Mouse (Mus musculus) kidney, adult 2 months (tissue): ENCODE results near the gene Cct6b. TPM values are rescaled to one million over a fixed set of nuclear protein-coding genes. Genes with fewer than 3 reads are reported as not detected.
A peak's percentile ranks its signal among the peaks of the same experiment; 100 is the strongest.

Experiments
- DNase-seq: peaks from one replicate; pipeline ENCODE4 v3.0.0; 2021
- H3K27ac ChIP-seq: fragments of 200-500 bp; 2 replicates; pipeline ENCODE4 v1.5.1; 2012; ENCODE audit warnings: low read depth, low read length, control low read depth, inconsistent platforms; ENCODE audit not compliant: insufficient read depth
- H3K27me3 ChIP-seq: fragments of 200-500 bp; replicated peaks from 2 replicates; pipeline ENCODE4 v1.6.1; 2012; ENCODE audit warnings: mild to moderate bottlenecking, moderate library complexity, low read length, inconsistent platforms; ENCODE audit not compliant: control insufficient read depth, insufficient read depth
- H3K36me3 ChIP-seq: fragments of 200-500 bp; 2 replicates; pipeline ENCODE4 v1.6.1; 2012; ENCODE audit warnings: mild to moderate bottlenecking, moderate library complexity, low read length, inconsistent platforms; ENCODE audit not compliant: control insufficient read depth, insufficient read depth
- H3K4me1 ChIP-seq: fragments of 200-500 bp; 2 replicates; pipeline ENCODE4 v1.6.1; 2011; ENCODE audit warnings: low read length; ENCODE audit not compliant: control insufficient read depth, insufficient read depth
- H3K4me3 ChIP-seq: fragments of 200-500 bp; 2 replicates; pipeline ENCODE4 v1.5.1; 2011; ENCODE audit warnings: mild to moderate bottlenecking, low read depth, low read length, control low read depth; ENCODE audit not compliant: insufficient read depth
- CTCF ChIP-seq: fragments of 200-500 bp; conservative IDR thresholded peaks from 2 replicates; pipeline ENCODE4 v1.5.1; 2011; ENCODE audit warnings: low read depth, mild to moderate bottlenecking, control low read depth, low read length, moderate library complexity, mixed read lengths; ENCODE audit not compliant: insufficient read depth, insufficient read length
- POLR2A ChIP-seq: fragments of 200-500 bp; IDR thresholded peaks from one replicate; pipeline ENCODE4 v1.6.1; 2011; ENCODE audit warnings: low read depth, low read length, control low read depth
- WGBS: fragments of 180-500 bp; shearing (Covaris S2); methylation state at CpG from one replicate; pipeline ENCODE4 v1.1.7; 2018; 5-methylcytosine and 5-hydroxymethylcytosine counted together
- polyA plus RNA-seq: library from polyadenylated mRNA; depleted of rRNA; stranded (reverse); fragments of >200 nt; gene quantifications from 2 replicates; pipeline ENCODE4 v1.2.3, GENCODE M21; 2012

The Cct6b gene
- polyA plus RNA-seq, 1 experiment = 0.38 TPM

- no peak for TF ChIP-seq CTCF
- no peak for TF ChIP-seq POLR2A
- Histone ChIP-seq H3K4me1 (peaks cover 15% of the 10 kb centered on the region), H3K36me3 (no peaks in the 10 kb centered on the region; the same call in 1 of the 2 replicates), H3K27ac (no peak overlapping the region), H3K27me3 (no peaks in the 10 kb centered on the region), H3K4me3 (peak overlapping the region; percentile 22)
- WGBS = 33% methylated on average over 5 of the region's 5 CpGs
- no peak for DNase-seq
These were observed 16.0 kb upstream of the Cct6b start for GRCm38 (mm10) chr11:82780134-82780533.

DNA sequence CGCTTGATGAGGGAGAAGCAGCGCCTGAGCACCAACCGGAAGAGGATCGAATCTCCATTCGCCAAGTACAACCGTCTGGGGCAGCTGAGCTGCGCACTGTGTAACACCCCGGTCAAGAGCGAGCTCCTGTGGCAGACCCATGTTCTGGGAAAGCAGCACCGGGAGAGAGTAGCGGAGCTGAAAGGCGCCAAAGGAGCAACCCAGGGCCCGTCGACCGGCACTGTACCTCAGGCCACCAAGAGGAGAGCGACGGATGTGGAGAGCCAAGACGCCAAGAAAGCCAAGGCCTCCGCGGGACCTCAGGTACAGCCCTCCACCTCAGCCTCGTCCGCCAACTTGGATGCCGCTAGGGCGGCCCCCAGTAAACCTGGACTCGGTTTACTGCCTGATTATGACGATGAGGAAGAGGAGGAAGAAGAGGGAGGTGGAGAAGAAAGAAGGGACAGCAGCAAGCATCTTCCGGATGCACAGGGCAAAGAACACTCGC lies 360 bp upstream of the Cct6b start:
- Histone ChIP-seq H3K36me3 (peaks cover 2% of the 10 kb centered on the region; the same call in 1 of the 2 replicates), H3K4me3 (peak overlapping the region; percentile 69), H3K27me3 (no peaks in the 10 kb centered on the region), H3K4me1 (peaks cover 3% of the 10 kb centered on the region; the same call in 1 of the 2 replicates), H3K27ac (peak overlapping the region; percentile 63)
- no peak for TF ChIP-seq POLR2A
- no peak for TF ChIP-seq CTCF
- under 1% methylated on average over 28 of the region's 28 CpGs for WGBS
- DNase-seq = no peak

- 5% methylated on average over 4 of the region's 4 CpGs for WGBS
These were observed 860 bp downstream of the Cct6b start for GRCm38 (mm10) chr11:82763261-82763660.

DNA sequence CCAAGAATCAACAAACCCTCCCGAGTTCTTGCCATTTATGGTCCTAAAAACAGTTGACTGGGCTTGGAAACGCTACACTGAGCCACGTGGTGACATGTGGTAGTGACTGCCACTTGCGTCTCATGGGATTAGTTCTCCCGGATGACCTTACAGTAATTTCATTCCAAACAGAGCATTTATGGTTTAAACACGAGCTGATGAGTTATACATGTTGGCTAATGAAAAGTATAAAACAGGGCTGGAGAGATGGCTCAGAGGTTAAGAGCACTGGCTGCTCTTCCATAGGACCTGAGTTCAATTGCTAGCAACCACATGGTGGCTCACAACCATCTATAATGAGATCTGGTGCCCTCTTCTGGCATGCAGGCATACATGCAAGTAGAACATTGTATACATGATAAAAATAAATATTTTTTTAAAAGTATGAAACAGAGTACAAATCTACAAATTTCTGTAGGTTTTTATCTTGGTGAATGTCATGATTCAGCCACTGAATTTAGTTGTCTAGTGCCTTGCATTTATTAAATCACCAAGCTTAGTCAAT lies 1.8 kb downstream of the Cct6b start:
- TF ChIP-seq CTCF (no peak; the same call in 1 of the 2 replicates), POLR2A (no peak)
- 89% methylated on average over 6 of the region's 6 CpGs for WGBS

More at GRCm38 (mm10) chr11:82763261-82763660, 860 bp downstream of the Cct6b start:
- Histone ChIP-seq H3K27me3 (no peaks in the 10 kb centered on the region), H3K36me3 (peaks cover 2% of the 10 kb centered on the region; the same call in 1 of the 2 replicates), H3K4me1 (peaks cover 3% of the 10 kb centered on the region; the same call in 1 of the 2 replicates), H3K27ac (peak overlapping the region; percentile 77; the same call in 1 of the 2 replicates), H3K4me3 (no peak overlapping the region; the same call in 1 of the 2 replicates)
- no peak for DNase-seq
- no peak for TF ChIP-seq CTCF
- TF ChIP-seq POLR2A = no peak

DNA sequence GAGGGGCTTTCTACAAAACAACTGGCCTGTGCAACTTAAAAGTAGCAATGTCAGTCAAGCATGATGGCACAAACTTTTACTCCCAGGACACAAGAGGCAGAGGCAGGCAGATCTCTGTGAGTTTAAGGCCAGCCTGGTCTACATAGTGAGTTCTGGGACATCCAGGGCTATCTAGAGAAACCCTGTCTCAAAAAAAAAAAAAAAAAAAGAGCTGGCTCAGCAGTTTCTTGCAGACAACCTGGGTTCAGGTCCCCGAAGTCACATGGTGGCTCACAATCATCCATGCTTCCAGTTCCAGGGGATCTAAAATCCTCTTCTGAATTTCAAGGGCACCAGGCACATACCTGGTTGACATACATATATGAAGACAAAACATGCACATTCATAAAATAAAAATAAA lies 8.2 kb downstream of the Cct6b start:
- Histone ChIP-seq H3K4me3 (no peak overlapping the region), H3K36me3 (no peaks in the 10 kb centered on the region), H3K27me3 (no peaks in the 10 kb centered on the region), H3K27ac (no peak overlapping the region), H3K4me1 (no peaks in the 10 kb centered on the region)
- no peak for DNase-seq
- TF ChIP-seq POLR2A = no peak
- TF ChIP-seq CTCF = no peak
- 86% methylated on average over 1 of the region's 1 CpGs for WGBS

More for the DNA sequence above, 1.8 kb downstream of the Cct6b start:
- no peak overlapping the region for H3K27ac ChIP-seq
- H3K4me3 ChIP-seq = no peak overlapping the region
- H3K36me3 ChIP-seq = peaks cover 2% of the 10 kb centered on the region; the same call in 1 of the 2 replicates
- H3K4me1 ChIP-seq = peaks cover 3% of the 10 kb centered on the region; the same call in 1 of the 2 replicates
- H3K27me3 ChIP-seq = no peaks in the 10 kb centered on the region
- no peak for DNase-seq

- DNase-seq = no peak
- TF ChIP-seq POLR2A (no peak), CTCF (no peak)
- no peak overlapping the region for H3K4me3 ChIP-seq
- WGBS = 51% methylated on average over 6 of the region's 6 CpGs
- no peaks in the 10 kb centered on the region for H3K36me3 ChIP-seq
- no peaks in the 10 kb centered on the region for H3K4me1 ChIP-seq
- H3K27ac ChIP-seq = no peak overlapping the region
- H3K27me3 ChIP-seq = no peaks in the 10 kb centered on the region
These were observed 11.6 kb downstream of the Cct6b start for GRCm38 (mm10) chr11:82752349-82753115.

GRCm38 (mm10) chr11:82746857-82747366 lies 17.2 kb downstream of the Cct6b start:
- Histone ChIP-seq H3K4me1 (no peaks in the 10 kb centered on the region), H3K36me3 (no peaks in the 10 kb centered on the region), H3K27me3 (no peaks in the 10 kb centered on the region), H3K4me3 (peak overlapping the region; percentile 33), H3K27ac (no peak overlapping the region)
- no peak for TF ChIP-seq POLR2A
- no peak for TF ChIP-seq CTCF
- 62% methylated on average over 8 of the region's 8 CpGs for WGBS
- DNase-seq = peak; percentile 19
